Mouse (Mus musculus) lung, postnatal 10 days (tissue): Measurements from ENCODE around the gene Fign.
A peak's percentile ranks its signal among the peaks of the same experiment; 100 is the strongest.

Source experiments
- DNase-seq: peaks from one replicate; pipeline ENCODE4 v3.0.0; 2021

The Fign gene

GRCm38 (mm10) chr2:64097937-64098617 lies at the start of gene Fign:
Gene Fign (minus strand): TSS chr2:64098038.
- peak; percentile 85 for DNase-seq

- DNase-seq, result no peak
Observed at GRCm38 (mm10) chr2:64133597-64133996, 35.8 kb upstream of the Fign start.

GRCm38 (mm10) chr2:64120495-64120894 lies 22.7 kb upstream of the Fign start:
- no peak for DNase-seq

- no peak for DNase-seq
Observed at GRCm38 (mm10) chr2:64116613-64117012, 18.8 kb upstream of the Fign start.

- DNase-seq, result no peak
Observed at GRCm38 (mm10) chr2:64111133-64111532, 13.3 kb upstream of the Fign start.

GRCm38 (mm10) chr2:64109860-64110259 lies 12.0 kb upstream of the Fign start:
- DNase-seq, result no peak

GRCm38 (mm10) chr2:64108040-64108439 lies 10.2 kb upstream of the Fign start:
- no peak for DNase-seq

GRCm38 (mm10) chr2:64098618-64099320 lies 931 bp upstream of the Fign start:
- peak; percentile 50 for DNase-seq

- DNase-seq, result no peak
Observed at GRCm38 (mm10) chr2:64096721-64097411, 972 bp downstream of the Fign start.

GRCm38 (mm10) chr2:64096176-64096575 lies 1.7 kb downstream of the Fign start:
- DNase-seq, result no peak

- no peak for DNase-seq
Observed at GRCm38 (mm10) chr2:64095561-64095960, 2.3 kb downstream of the Fign start.

GRCm38 (mm10) chr2:64093087-64093486 lies 4.8 kb downstream of the Fign start:
- DNase-seq, result no peak

GRCm38 (mm10) chr2:64083853-64084427 lies 13.9 kb downstream of the Fign start:
- DNase-seq, result no peak

GRCm38 (mm10) chr2:64079765-64080164 lies 18.1 kb downstream of the Fign start:
- DNase-seq, result no peak

GRCm38 (mm10) chr2:64078551-64078950 lies 19.3 kb downstream of the Fign start:
- no peak for DNase-seq

- DNase-seq, result no peak
Observed at GRCm38 (mm10) chr2:64077846-64078245, 20.0 kb downstream of the Fign start.

GRCm38 (mm10) chr2:64075873-64076272 lies 22.0 kb downstream of the Fign start:
- DNase-seq, result no peak

- no peak for DNase-seq
Observed at GRCm38 (mm10) chr2:64074602-64075389, 23.0 kb downstream of the Fign start.

GRCm38 (mm10) chr2:64072158-64072557 lies 25.7 kb downstream of the Fign start:
- no peak for DNase-seq

GRCm38 (mm10) chr2:64069950-64070695 lies 27.7 kb downstream of the Fign start:
- DNase-seq, result no peak

GRCm38 (mm10) chr2:64065511-64065910 lies 32.3 kb downstream of the Fign start:
- no peak for DNase-seq

- no peak for DNase-seq
Observed at GRCm38 (mm10) chr2:64059477-64059876, 38.4 kb downstream of the Fign start.
